Mouse (Mus musculus) heart, postnatal 10 days (tissue): Measurements from ENCODE around the gene Yars2. TPM values are rescaled to one million over a fixed set of nuclear protein-coding genes. Genes with fewer than 3 reads are reported as not detected.
"Not testable (repeated sequence)": the region's sequence is repeated elsewhere in the genome, so short reads cannot be mapped to it uniquely, and the experiment has no call there.

Experiments
- DNase-seq, 2 experiments: peaks; one replicate each; pipeline ENCODE4 v3.0.0; 2021
- intact Hi-C: fragments of 180-260 bp; cut with DNase I; formaldehyde crosslinking; loops from one replicate; pipeline ENCODE4 v1.15.1; 2025
- total RNA-seq, 2 experiments: library from RNA; stranded (reverse); gene quantifications; 2 replicates each; pipeline ENCODE4 v1.2.3; 2021

Gene Yars2
- total RNA-seq, result 10 to 100 TPM; 25.0 to 28.6 TPM

GRCm38 (mm10) chr16:16302369-16303137 lies at the start of gene Yars2:
Gene Yars2 (plus strand): TSS chr16:16302965.
- DNase-seq, result peak; percentile 93
- intact Hi-C loops, result loop anchor here (5.0 kb wide), 5 partner anchors 55 to 1595 kb away; partner anchors contain the start of gene Dnm1l

DNA sequence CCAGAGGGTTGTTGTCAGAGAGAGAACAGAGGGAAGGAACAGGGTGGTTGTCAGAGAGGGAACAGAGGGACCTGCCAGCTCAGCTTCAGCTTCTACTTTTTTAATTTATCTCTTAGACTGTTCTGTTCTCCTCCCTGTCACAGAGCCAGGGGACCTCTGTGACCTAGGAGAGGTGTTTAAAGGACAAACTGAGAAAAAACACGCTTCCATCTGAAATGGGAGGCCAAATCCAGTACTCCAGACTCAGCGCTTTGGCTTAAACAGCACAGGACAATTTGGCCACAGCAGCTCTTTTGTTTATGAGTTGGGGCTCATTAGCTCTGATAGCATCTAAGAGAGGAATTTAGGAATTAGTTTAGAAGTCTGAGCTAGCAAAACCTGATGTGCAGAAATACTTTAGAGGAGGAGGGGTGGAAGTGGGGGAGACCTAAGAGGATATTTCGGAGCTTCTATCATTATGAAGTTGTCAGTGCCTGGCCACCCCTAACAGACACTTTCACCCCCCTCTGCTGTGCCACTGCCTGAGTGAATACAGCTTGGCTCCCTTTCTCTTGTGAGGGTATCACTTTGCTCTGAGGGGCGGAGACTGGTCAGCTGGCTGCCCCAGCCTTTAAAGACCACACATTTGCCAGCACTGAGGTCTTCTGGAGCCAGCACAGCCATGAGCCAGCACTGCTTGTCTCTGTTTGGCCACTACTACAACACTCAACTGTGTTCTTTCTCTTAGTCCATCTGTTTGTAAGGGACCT lies 49.3 kb upstream of the Yars2 start:
- DNase-seq, result peak; percentile 60 to 73
- intact Hi-C loops, result no loop called here

- intact Hi-C loops, result no loop called here
These were observed 47.5 kb upstream of the Yars2 start for GRCm38 (mm10) chr16:16255217-16255616.

DNA sequence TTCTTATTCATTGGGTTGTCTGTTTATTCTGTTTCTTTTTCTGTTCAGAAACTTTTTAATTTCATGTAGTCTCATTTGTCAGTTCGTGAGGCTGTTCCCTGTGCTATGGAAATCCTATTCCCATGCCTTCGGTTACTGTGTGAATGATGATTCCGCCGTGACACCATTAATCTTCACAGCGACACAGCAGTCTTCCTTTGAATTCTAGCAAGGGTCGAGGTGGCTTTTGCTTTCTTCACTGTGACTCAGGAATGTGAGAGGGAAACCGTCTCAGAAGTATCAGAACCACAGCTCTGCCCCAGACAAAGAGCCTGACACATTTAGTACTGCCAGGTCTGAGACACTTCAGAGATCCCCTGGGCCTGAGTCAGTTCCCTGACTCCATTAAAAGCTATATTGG lies 46.9 kb upstream of the Yars2 start:
- intact Hi-C loops, result loop anchor here (2.0 kb wide), 1 partner anchor 41 kb away; no protein-coding TSS in a partner anchor
- DNase-seq, result no peak

More at GRCm38 (mm10) chr16:16255217-16255616, 47.5 kb upstream of the Yars2 start:
- DNase-seq, result no peak

GRCm38 (mm10) chr16:16256672-16257071 lies 46.1 kb upstream of the Yars2 start:
- DNase-seq, result peak; percentile 70 to 82
- intact Hi-C loops, result loop anchor here (2.0 kb wide), 1 partner anchor 42 kb away; no protein-coding TSS in a partner anchor

- intact Hi-C loops, result no loop called here
- no peak for DNase-seq
These were observed 41.9 kb upstream of the Yars2 start for GRCm38 (mm10) chr16:16260882-16261281.

- intact Hi-C loops, result no loop called here
- no peak for DNase-seq
These were observed 41.3 kb upstream of the Yars2 start for GRCm38 (mm10) chr16:16261481-16261880.

DNA sequence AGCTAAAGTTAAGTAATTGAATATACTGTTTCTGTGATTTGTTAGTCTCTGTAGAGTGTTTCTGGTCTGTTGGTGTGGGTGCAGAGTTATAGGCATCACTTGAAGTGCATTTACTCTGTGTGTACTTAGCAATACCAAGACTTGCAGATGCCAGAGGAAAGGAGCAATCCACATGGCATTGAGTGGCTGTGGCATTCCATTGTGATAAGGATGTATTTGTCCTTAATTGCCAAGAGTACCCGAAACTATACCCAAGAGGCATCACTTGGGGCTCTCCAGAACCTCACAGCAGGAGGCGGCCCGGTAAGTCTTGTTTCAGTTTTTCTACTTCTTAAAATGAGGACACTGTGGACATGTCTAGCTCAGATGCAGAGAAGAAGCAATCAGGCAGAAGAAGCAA lies 40.3 kb upstream of the Yars2 start:
- intact Hi-C loops, result no loop called here
- DNase-seq, result no peak

- intact Hi-C loops, result no loop called here
These were observed 29.8 kb upstream of the Yars2 start for GRCm38 (mm10) chr16:16272978-16273377.

GRCm38 (mm10) chr16:16273752-16274151 lies 29.0 kb upstream of the Yars2 start:
- intact Hi-C loops, result no loop called here
- no peak for DNase-seq

More at GRCm38 (mm10) chr16:16272978-16273377, 29.8 kb upstream of the Yars2 start:
- DNase-seq, result no peak

- intact Hi-C loops, result loop anchor here (5.0 kb wide), 5 partner anchors 54 to 1596 kb away; partner anchors contain the start of gene Dnm1l
- DNase-seq, result peak in 1 of 2 experiments; percentile 46
These were observed 518 bp downstream of the Yars2 start for GRCm38 (mm10) chr16:16303138-16303827.

DNA sequence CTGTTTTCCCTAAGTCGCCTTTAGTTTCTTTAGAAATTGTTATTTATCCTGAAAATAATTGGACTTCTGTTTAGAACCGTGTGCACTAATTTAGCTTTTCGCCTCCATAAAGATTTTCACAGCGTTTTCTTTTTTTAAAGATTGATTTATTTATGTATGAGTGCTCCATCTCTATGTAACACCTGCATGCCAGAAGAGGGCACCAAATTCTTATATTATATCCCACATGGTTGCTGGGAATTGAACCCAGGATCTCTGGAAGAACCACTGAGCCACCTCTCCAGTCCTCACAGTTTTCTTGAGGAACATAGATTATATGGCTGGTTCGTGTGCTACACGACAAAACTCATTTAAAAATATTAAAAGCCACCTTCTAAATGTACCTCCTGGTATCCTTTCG lies 1.1 kb downstream of the Yars2 start:
- no peak for DNase-seq

GRCm38 (mm10) chr16:16311319-16311718 lies 8.6 kb downstream of the Yars2 start:
- no peak for DNase-seq
- intact Hi-C loops, result no loop called here

More for the DNA sequence above, 1.1 kb downstream of the Yars2 start:
- intact Hi-C loops, result loop anchor here (5.0 kb wide), 5 partner anchors 53 to 1597 kb away; partner anchors contain the start of gene Dnm1l

- intact Hi-C loops, result no loop called here
- no peak for DNase-seq
These were observed 23.1 kb downstream of the Yars2 start for GRCm38 (mm10) chr16:16325775-16326336.

- intact Hi-C loops, result no loop called here
- DNase-seq, result no peak
These were observed 43.7 kb downstream of the Yars2 start for GRCm38 (mm10) chr16:16346420-16346819.

- intact Hi-C loops, result loop anchor here (2.0 to 5.0 kb wide), 3 partner anchors 56 to 496 kb away; partner anchors contain the start of genes Mzt2 and Yars2
- peak in 1 of 2 experiments; percentile 18 for DNase-seq
These were observed 55.1 kb downstream of the Yars2 start for GRCm38 (mm10) chr16:16357908-16358307.

DNA sequence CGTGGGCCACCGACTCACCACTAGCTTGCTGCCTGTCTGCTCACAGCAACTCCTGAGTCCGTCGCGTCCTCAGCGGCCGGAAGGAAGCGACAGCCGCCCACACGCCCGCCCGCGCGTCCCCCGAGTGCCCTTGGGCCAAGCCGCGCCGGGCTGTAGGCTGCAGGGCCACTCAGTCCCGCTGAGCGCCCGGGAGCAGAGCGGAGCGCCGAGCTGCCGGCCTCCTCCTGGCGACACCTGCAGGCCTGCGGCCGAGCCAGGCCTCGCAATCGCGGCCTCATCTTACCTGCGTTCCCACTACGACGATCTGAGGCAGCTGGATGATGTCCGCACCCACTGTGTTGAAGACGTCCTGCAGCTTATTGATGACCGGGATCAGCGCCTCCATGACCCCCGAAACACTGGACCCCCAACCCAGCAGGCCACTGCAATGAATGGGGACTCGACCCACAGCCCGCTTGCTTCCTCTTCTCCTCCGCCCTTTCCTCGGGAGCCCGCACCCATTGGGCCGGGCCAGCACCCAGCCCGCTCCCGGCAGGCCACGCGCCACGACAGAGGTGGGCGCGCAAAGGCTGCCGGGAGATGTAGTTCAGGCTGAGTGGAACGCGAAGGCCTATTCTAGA lies 55.8 kb downstream of the Yars2 start, which contains the start of gene Dnm1l:
Gene Dnm1l (minus strand): TSS at position 479 of the 620 bp plus-strand sequence.
- intact Hi-C loops, result loop anchor here (2.0 to 5.0 kb wide), 3 partner anchors 56 to 496 kb away; partner anchors contain the start of genes Mzt2 and Yars2
- DNase-seq, result peak; percentile 94 to 95

- not testable (repeated sequence) for DNase-seq
- intact Hi-C loops, result loop anchor here (2.0 to 5.0 kb wide), 3 partner anchors 57 to 497 kb away; partner anchors contain the start of genes Mzt2 and Yars2
These were observed 56.3 kb downstream of the Yars2 start for GRCm38 (mm10) chr16:16359101-16359482.
